Mouse (Mus musculus) embryonic stem cell, embryonic (primary cell): ENCODE measurements around the gene E2f6.

Experiments used
- CTCF ChIA-PET, 4 experiments: fragments of 300-600 bp in 2 of 4; fragments of 350-600 bp in 2 of 4; sonication (Branson Sonifier 250); formaldehyde crosslinking; loops; one replicate each; lab custom pipeline; 2022; ENCODE audit warnings: inconsistent platforms in 2 of 4; lab: Charles Lee
- POLR2A ChIA-PET, 4 experiments: fragments of 300-600 bp in 2 of 4; fragments of 350-600 bp in 2 of 4; sonication (Branson Sonifier 250); formaldehyde crosslinking; loops; one replicate each; lab custom pipeline; 2022; ENCODE audit warnings: antibody characterized with exemption in 4 of 4, inconsistent platforms in 1 of 4; lab: Charles Lee

Gene E2f6

DNA sequence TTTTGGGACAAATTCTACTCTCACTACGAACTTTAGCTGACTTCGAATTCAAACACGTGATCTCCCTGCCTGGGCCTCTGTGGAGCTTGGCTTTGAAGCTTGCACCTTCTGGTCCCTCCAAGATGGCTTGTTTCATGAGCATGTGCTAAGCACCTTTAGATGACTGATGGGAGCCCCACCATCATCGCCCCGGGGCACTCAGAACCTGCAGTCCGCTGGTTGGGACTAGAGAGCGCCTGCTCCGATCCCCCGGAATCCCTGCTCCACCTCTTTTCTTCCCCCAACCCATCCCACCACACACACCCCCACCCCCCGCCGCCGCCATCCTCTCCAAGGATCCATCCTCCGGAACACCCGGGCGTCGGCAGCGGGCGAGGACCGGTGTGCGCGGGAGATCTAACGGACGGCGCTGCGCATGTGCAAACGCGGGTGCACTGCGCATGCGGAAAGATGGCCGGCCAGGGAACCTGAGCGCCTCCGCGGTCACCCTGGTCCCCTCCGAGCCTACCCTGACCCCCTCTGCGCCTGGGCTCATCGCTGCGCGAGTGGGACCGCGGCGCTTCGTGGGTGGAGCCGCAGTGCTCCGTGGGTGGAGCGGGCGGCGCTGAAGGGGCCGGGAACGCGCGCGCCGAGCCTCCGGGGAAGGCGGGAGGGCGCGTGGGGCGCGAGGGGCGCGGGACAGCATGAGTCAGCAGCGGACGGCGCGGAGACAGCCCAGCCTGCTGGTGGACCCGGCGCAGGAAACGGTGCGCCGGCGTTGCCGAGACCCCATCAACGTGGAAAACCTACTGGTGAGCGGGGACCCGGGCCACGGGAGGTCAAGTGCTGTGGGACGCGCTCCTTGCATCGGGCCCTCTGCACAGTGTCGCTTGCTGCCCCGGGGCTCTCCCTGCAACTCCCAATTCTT, at the start of gene E2f6:
TSS of gene E2f6 (plus strand) at position 439 of the 907 bp plus-strand sequence.
- CTCF ChIA-PET: interaction anchor here in 1 of 4 experiments (0.7 kb wide), 1 partner anchor 99 kb away, joined by 3 read pairs; no protein-coding TSS in a partner anchor

DNA sequence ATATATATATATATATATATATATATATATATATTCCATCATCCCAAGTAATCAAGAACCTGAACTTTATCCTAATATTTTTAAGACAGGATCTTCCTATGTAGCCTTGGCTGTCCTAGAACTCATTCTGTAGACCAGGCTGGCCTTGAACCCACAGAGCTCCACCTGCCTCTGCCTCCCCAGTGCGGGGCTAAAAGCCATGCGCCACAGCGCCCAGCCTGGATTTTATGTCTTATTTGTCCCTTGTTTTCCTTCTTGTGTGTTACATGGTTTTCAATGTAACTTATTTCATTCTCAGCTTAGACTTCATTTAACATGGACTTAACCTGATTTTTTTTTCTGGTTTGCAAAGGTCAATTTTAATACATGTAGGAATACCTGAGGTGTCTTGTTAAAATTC, 49.3 kb upstream of the E2f6 start:
- ChIA-PET POLR2A (interaction anchor here in 1 of 4 experiments (0.6 kb wide), 1 partner anchor 119 kb away, joined by 3 read pairs; no protein-coding TSS in a partner anchor), CTCF (interaction anchor here in 1 of 4 experiments (1.0 kb wide), 1 partner anchor 43 kb away, joined by 3 read pairs; no protein-coding TSS in a partner anchor)

More for the DNA sequence above, at the start of gene E2f6:
- POLR2A ChIA-PET: interaction anchor here in 3 of 4 experiments (0.7 to 1.4 kb wide), 5 partner anchors 40 to 189 kb away, joined by 3 to 6 read pairs (median 3); partner anchors contain the start of gene Pqlc3 (in 1 of the 3)

DNA sequence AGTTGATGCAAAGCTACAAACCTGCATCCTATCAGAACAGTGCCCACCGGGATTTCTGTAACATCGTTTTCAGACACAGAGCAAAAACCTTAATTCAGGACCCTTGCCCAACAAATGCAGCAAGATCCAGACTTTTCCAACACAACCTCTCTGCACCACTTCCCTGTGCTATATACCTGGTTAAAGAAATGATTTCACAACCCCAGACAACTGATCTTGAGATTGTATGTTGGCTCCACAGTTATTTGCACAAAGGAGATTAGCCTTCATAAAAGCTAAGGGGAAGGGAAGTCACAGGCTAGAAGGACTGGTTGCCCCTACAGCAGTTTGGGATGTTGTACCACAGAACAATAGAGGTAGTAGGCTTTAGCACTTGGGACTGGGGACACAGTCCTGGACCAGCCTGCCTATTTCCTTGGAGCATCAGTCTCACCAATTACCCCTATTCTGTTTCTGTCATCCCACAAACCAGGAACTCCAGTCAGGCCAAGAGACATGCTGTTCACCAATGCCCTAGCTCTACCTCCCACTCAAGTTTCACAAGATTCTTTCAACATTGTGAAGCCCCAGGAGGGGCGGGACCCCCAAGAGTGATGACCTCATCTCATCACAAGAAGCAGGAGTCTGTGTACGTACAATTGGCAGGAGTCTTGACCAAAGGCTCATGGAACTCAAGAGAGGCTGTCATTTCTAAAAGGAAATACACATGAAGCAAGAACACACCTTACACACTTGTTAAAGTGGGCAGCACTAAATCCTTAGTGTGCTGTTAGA, 46.9 kb upstream of the E2f6 start:
- ChIA-PET CTCF (interaction anchor here (1.6 to 2.5 kb wide), 3 partner anchors 9 to 10 kb away, joined by 4 to 8 read pairs (median 6); no protein-coding TSS in a partner anchor), POLR2A (no interaction called here)

DNA sequence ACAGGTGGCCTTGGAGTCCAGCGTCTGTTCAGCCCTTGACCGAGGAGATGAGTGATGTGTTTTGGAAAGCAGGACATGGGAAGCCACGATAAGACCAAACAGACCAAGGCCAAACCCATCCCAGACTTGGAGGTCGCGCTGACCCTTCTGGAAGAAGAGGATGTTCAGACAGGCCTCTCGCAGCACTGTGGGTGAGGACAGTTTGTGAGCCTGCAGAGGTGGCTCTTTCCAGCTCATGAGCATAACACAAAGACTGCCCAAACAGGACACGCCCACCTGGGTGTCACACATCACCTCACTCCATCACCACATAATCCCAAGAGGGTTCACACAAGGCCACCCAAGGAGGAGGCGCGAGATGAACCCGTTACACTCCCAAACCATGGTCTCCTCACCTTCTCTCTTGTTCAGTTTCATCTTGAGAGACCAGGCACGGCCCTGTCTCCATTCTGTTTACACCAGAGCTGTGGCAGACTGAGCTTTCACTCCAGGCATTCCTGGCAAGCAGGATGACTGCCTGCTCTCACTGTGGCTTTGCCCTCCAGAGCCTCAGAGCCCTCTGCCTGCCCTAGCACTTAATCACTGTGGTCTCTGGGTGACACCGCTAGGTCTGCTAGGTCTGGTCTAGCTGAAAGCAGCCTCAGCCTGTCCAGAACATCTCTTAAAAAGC, 45.9 kb upstream of the E2f6 start:
- POLR2A ChIA-PET: interaction anchor here in 1 of 4 experiments (0.5 kb wide), 1 partner anchor 12 kb away, joined by 3 read pairs; no protein-coding TSS in a partner anchor
- CTCF ChIA-PET: interaction anchor here (1.6 to 2.5 kb wide), 3 partner anchors 10 to 11 kb away, joined by 4 to 8 read pairs (median 6); no protein-coding TSS in a partner anchor

DNA sequence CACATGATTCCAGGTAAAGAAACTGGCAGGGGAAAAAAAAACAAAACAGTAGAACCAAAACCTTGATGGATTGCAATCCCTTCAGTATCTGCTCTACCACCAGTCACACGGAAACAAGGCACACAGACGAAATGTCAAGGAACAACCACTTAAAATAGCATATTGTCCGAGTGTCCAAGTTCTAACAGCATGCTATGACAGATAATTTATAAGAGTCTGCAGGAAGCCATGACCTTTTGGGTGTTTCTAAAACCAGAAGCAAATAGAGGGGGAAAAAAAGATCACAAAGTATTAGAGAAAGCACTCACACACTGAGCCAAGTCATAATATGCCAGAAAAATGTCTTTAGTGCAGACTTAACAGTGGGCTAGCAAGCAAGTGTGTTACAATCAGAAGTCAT, 42.5 kb upstream of the E2f6 start:
- ChIA-PET CTCF (interaction anchor here in 2 of 4 experiments (0.6 to 2.4 kb wide), 2 partner anchors 14 to 519 kb away, joined by 3 to 11 read pairs; no protein-coding TSS in a partner anchor), POLR2A (no interaction called here)

DNA sequence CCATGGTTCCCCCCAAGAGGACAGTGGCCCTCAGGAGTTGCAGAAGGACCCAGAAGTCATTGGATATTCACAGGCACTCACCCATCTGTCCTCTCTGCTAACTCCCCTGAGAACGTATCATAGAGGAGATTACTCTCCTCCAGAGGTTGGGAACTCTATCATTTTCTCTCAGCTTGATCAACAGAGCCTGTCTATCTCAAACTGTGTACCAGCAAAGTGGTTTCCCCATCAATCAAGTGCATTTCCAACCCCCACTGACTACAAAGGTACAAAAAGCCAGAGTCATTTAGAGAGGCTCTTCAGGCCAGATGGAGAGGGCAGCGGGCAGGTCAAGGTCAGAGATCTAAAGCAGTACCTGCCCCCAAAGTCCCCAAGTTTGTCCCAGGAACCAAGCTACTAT, 42.1 kb upstream of the E2f6 start:
- ChIA-PET CTCF (interaction anchor here in 2 of 4 experiments (0.6 to 2.4 kb wide), 3 partner anchors 14 to 519 kb away, joined by 3 to 11 read pairs (median 3); no protein-coding TSS in a partner anchor), POLR2A (no interaction called here)

DNA sequence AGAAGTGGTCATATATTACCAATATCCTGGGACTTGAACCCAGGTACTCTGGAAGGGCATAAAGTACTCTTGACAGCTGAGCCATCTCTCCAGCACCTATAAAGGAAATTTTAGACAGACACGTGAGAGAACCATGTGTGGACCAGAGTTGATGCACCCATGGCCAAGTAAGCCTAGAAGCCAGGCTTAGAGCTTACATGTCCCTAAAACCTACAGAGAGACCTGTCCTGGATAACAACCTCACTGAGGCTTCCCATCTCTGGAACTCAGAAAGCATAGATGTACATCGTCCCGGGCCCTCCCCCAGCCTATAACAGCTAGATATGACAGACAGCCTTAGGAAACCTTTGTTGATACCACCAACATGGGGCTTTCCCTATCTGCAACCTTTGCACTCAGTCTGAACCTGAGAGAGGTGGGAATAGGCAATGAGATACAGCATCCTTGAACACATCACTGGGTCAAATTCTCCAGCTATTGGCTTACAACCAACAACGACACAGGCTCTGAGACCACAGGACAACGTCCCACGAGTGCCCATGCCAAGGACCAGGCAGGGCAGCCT, 41.1 kb upstream of the E2f6 start:
- ChIA-PET CTCF (interaction anchor here in 2 of 4 experiments (0.5 to 1.1 kb wide), 3 partner anchors 15 to 37 kb away, joined by 3 to 4 read pairs (median 3); no protein-coding TSS in a partner anchor), POLR2A (no interaction called here)

DNA sequence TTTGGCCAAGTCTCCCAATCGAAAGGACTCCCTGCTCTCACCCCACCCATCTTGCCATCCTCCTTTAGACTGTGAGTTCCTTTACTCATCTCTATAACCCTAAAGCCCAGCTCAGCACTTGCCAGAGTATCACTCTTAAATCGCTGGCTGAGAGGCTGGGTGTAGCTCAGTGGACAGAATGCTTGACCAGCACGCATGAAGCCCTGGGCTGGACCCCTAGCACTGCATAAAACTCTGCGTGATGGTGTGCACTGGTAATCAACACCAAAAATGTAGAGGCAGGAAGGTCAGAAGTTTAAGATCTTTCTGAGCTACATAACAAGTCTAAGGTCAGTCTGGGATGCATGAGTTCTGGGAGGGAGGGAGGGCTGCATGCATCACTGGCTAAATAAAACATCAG, 36.2 kb upstream of the E2f6 start:
- POLR2A ChIA-PET: no interaction called here
- CTCF ChIA-PET: interaction anchor here in 1 of 4 experiments (0.6 kb wide), 1 partner anchor 251 kb away, joined by 6 read pairs; no protein-coding TSS in a partner anchor

DNA sequence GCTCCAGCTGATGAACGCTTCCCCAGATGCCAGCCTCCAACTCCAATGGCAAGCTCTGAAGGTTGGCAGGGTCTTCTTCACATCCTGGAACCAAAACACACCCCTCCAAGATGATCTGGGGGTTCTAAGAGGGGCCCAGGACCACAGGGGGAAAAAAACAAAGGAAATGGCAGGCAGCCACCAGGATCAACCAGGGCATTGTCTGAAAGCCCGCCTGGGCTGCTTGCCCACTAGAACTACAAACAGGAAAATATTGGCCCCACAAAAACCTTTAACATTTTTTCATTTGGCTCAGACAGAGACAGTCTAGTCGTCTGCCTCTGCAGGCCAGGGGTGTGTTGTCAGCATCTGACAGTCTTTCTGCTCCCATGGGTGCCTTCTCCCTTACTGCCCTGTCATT, 35.4 kb upstream of the E2f6 start:
- ChIA-PET CTCF (interaction anchor here in 1 of 4 experiments (3.6 kb wide), 1 partner anchor 22 kb away, joined by 15 read pairs; no protein-coding TSS in a partner anchor), POLR2A (no interaction called here)

DNA sequence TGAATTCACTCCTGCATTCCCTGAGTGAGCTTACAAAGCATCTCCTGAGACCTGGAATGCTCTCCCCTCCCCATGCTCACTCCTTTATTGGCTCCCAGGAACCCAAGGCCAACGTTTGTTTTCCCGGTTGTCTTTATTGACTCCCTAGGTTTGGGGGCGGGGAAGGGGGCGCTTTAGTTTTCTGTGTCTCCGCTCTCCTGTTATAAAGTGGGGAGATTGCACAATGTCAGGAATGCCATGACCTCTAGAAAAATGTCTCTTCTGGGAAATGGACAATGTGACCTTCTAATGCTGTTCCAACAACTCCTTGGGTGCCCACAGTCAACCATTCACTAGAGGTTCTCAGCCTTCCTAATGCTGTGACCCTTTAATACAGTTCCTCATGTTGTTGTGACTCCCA, 32.2 kb upstream of the E2f6 start:
- POLR2A ChIA-PET: no interaction called here
- CTCF ChIA-PET: interaction anchor here in 3 of 4 experiments (0.6 to 3.6 kb wide), 3 partner anchors 24 to 845 kb away, joined by 5 to 15 read pairs (median 6); no protein-coding TSS in a partner anchor

DNA sequence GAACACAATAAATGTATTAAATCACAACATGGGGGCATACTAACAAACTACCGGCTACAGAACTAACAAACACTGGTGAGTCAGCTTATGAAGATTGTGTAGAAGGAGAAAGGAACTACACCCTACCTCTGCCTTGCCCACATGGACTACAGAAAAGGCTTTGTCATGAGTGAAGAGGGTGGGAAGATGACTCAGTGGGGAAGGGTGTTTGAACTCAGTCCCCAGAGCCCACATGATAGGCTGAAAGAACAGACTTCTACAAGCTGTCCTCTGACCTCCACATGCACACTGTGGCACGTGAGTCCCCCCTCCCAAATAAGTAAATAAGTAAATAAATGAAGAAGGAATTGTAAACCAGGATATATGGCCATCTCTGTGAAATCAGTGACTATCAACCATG, 31.6 kb upstream of the E2f6 start:
- ChIA-PET POLR2A (no interaction called here), CTCF (interaction anchor here in 2 of 4 experiments (0.5 to 3.6 kb wide), 3 partner anchors 25 kb away, joined by 3 to 15 read pairs (median 5); no protein-coding TSS in a partner anchor)

DNA sequence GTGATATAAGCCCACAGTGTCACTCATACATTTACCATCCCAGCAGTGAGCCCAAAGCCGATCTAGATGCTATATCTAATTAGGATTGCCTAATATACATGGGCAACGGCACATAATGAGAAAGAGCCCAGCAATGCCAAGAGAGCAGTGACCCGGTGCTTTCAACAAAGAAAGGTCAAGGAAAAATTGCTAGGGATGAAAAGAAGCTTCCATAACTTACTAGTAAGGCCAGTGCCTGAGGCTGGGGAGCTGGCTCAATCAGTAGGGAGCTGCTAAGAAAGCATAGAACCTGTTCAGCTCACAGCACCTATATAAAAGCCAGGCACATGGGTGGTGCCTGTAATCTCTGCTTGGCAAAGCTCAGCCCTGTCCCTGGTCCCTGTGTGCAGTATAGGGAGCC, 30.4 kb upstream of the E2f6 start:
- POLR2A ChIA-PET: interaction anchor here in 1 of 4 experiments (1.4 kb wide), 1 partner anchor 9 kb away, joined by 5 read pairs; no protein-coding TSS in a partner anchor
- CTCF ChIA-PET: no interaction called here

DNA sequence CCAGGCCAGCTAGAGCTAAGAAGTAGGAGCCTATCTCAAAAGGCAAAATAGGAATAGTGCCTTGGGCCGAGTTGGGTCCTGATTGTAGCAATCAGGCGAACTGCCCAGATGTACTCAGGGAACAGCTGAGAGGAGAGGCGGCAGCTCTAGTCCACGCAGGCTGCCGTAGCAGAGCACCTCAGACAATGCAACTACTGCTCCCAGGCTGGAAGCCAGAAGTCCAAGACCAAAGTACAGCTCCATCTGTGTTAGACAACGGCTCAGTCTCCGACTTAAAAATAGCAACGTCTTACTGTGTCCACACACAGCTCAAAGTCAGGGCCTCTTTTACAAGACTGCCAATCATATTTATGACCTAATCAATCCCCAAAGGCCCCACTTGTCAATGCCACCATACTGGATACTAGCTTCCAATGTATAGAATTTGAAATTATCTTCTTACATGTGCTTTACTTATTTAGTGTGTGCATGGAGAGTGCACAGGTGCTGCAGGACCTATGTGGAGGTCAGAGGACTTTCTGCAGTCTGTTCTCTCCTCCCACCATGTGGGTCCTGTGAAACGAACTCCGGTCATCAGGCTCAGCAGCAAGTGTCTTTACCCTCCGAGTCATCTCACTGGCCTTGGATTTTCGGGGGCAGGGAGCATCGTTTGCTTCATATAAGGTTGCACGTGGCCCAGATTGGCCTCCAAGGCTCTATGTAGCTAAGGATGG, 29.6 kb upstream of the E2f6 start:
- POLR2A ChIA-PET: interaction anchor here in 1 of 4 experiments (1.4 kb wide), 1 partner anchor 10 kb away, joined by 5 read pairs; no protein-coding TSS in a partner anchor
- CTCF ChIA-PET: no interaction called here

DNA sequence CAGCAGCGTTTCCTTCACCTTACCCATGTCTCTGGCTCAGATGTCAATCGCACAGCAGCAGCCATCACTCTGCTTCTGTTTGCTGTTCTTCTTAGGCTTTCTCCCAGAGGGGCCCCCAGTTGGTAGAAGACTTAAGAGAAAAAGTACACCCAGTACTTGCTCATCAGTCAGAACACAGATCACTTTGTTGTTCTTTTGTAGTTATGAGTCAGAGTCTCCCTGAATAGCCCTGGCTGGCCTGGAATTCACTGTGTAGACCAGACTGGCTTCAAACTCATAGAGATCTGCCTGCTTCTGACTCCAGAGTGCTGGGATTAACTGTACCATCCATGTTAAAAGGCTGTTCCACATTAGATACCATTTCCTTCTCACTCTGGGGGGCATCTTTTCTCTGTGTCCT, 22.2 kb upstream of the E2f6 start:
- ChIA-PET POLR2A (no interaction called here), CTCF (no interaction called here)

DNA sequence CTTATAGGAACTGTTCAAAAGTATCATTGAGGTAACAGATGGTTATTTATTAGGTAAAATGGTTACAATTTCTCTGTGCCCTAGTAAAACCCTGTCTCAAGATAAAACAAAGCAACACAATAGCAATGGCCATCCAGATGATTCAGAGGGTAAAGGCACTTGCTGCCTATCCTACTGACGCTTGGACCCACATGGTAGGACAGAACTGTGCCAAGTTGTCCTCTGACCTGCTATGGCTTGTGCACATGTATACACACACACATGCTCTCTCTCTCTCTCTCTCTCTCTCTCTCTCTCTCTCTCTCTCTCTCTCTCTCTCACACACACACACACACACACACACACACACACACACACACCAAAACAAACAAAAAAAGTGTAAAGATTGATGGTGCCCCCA, 21.6 kb upstream of the E2f6 start:
- ChIA-PET CTCF (interaction anchor here in 1 of 4 experiments (1.2 kb wide), 1 partner anchor 35 kb away, joined by 3 read pairs; no protein-coding TSS in a partner anchor), POLR2A (no interaction called here)

DNA sequence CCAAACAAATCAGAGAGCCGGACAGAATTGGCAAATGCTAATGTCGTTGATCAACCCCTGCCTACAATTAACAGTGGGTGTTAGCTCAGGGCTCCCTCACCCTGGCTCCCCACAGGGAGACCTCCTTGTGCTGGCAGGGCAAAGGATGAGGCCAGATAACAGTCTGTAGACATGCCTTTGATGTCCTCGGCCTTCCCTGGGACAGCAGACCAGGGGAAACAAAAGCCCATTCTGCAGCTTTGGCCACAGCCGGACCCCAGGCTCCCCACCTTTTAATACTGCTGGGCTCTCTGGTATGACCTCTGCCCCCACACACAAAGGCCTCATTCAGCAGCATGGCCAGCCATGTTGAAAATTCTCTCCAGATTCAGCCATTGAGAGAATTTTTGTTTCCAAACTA, 21.0 kb upstream of the E2f6 start:
- ChIA-PET CTCF (interaction anchor here in 1 of 4 experiments (1.2 kb wide), 1 partner anchor 36 kb away, joined by 3 read pairs; no protein-coding TSS in a partner anchor), POLR2A (interaction anchor here in 2 of 4 experiments (0.6 kb wide), 2 partner anchors 89 to 342 kb away, joined by 3 read pairs; no protein-coding TSS in a partner anchor)

DNA sequence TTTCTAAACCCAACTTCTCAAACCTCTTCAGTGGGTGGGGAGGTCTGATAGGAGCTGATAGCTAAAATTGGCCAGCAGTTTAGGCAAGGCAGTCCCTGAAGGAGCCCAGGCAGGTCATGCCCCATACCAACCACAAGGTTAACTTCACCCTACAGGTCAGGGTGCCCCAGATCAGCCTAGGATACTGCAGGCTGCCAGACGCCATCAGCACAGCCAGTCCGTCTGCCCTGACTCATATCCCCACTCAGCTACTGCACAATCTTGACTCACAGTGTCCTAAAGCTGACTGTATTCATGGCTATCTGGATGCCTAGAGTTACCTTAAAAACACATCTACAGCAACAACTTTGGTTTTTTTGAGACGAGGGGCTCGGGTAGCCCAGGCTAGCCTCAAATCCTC, 20.3 kb upstream of the E2f6 start:
- ChIA-PET CTCF (interaction anchor here in 2 of 4 experiments (0.5 to 1.2 kb wide), 4 partner anchors 36 to 517 kb away, joined by 3 to 4 read pairs (median 3); no protein-coding TSS in a partner anchor), POLR2A (no interaction called here)
